Mouse (Mus musculus): ENCODE measurements around the gene Prr12.
"Not testable (repeated sequence)": the region's sequence is repeated elsewhere in the genome, so short reads cannot be mapped to it uniquely, and the experiment has no call there.

Gene Prr12

DNA sequence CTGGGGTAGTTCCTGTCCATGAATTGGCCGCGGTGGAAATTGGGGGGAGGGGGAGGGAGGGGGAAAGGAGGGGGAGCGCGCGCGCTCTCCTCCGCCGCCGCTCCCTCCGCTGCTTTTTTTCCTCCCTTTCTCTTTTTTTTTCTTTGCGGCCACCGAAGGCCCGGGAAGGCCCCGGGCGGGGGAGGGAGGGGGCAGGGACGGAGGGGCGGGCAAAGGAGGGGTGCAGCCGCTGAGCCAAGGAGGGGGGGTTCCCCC is at the start of gene Prr12:
Gene Prr12, minus strand, starts transcription at position 20 of the 255 bp plus-strand sequence.
- DNase-seq (ENCODE audit: low read depth, low spot score), result peak; percentile 33

DNA sequence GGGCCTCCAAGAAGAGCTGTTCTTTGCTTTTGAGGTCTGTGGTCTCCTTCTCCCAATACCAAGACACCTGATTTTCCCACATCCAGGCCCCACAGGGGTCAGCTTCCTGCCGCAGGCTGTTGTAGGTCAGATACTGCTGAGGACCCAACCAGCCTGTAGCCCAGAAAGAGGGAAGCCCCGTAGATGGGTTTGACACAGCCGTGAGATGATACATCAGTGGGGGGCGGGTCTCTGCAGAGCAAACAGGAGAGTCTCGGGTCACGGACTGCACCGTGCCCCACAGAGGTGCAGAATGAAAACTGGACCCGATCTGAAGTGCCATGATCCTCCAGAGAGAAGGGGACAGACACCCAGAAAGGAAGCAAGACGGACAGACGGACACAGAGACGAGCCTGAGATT is 49.8 kb upstream of the Prr12 start:
- no peak for DNase-seq (ENCODE audit: low read depth, low spot score)

DNA sequence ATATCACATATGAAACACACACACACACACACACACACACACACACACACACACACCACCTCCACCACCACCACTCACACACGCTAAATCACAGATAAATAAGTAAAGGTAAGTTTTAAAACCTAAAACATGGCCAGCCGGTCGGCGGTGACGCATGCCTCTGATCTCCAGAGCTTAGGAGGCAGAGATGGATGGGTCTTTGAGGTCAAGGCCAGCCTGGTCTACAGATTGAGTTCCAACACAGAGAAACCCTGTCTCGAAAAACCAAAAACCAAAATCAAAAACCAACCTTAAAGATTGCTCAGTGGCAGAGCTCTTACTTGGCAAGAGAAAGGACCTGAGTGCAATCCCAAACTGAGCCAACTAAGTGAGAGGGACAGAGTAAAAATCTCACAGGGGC is 47.4 kb upstream of the Prr12 start:
- no peak for DNase-seq (ENCODE audit: low read depth, low spot score)

DNA sequence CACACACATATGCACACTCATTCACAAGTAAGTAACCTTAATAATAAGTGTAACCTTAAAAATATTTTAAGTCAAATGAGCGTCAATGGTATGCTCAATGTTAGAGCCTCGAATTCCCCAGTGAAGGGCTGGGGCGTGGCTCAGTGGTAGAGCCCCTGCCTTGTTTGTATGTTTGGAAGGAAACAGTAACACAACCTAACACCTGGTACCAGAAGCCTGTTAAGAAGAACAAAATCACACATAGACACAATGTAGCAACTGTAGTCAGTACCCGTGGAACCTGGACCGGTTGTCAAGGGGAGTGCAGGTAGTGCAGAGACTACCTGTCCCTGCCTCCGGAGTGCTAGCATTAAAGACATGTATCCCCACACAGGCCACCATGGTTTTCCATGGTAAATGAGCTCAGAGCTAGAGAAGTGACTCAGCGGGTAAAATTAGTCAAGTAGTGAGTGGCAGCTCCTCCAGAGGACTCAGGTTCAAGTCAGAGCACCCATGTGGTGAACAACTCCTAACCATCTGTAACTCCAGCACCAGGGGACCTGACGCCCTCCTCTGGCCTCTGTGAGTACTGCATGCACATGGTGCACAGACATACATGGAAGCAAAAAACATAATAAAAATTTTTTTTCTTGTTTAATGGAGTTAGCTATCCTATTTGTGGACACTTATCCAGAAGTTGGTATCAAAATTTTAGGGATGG is 46.0 kb upstream of the Prr12 start:
- DNase-seq (ENCODE audit: low read depth, low spot score), result no peak

DNA sequence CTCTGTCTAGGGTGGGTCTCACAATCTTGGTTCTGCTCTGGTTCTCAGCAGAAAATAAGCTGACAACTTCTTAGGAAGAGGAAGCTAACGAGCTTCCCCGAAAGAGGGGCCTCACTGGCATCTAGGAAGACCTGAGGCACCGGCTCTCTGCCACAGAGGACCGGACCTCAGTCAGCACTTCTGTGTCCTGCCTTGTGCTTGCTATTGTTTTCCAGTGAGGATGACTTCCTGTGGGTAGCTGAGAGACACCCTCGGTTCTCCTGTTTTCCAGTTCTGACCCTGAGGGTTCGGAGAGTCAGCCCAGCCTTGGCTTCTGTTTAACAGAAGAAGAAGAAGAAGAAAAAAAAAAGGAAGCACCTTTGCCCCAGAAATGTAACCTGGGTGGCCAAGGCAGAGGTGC is 44.8 kb upstream of the Prr12 start:
- DNase-seq (ENCODE audit: low read depth, low spot score), result no peak

DNA sequence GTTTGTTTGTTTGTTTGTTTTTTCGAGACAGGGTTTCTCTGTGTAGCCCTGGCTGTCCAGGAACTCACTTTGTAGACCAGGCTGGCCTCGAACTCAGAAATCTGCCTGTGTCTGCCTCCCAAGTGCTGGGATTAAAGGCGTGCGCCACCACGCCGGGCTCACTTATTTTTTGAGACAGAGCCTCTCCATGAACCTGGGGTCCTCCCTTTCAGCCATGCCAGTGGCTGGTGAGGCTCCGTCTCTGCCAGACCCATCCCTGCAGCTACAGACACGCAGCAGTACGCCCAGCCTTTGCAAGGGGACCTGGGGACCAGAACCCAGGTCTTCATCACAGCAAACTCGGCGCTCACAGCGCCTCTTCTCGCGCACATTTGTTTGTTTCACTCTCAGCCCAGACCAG is 43.3 kb upstream of the Prr12 start:
- not testable (repeated sequence) for DNase-seq (ENCODE audit: low read depth, low spot score)

DNA sequence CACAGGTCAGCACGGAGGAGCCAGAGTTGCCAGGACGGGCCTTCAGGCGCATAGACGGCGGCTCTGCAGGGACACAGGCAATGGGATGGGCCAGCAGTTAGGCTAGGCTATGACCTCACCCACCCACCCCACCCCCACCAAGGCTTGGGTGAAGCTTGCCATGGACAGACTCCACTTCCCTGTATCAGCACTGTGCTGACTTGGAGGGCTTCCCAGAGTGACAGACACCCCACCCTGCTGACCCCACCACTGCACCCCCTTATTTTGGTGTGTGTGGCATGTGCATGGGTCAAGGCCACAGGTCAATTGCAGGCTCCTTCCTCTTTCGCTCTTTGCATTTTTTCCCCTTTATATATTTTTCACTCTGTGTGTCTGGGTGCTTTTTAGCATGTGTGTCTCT is 42.7 kb upstream of the Prr12 start:
- DNase-seq (ENCODE audit: low read depth, low spot score), result no peak

DNA sequence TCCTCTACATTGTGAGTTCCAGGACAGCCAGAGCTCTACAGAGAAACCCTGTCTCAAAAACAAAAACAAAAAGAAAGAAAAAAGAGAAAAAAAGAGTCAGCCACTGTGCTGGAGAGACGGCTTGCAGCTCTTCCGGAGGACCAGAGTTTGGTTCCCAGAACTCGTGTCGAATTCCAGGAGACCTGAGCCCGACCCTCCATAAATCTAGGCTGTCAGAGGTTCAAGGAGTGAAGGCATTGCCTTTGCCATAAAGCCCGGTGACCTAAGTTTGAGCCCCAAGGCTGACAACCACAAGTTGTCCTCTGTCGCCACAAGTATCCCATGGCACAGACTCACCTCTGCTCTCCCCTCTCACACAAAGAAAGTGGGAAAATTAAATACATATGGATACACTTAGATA is 41.4 kb upstream of the Prr12 start:
- no peak for DNase-seq (ENCODE audit: low read depth, low spot score)

DNA sequence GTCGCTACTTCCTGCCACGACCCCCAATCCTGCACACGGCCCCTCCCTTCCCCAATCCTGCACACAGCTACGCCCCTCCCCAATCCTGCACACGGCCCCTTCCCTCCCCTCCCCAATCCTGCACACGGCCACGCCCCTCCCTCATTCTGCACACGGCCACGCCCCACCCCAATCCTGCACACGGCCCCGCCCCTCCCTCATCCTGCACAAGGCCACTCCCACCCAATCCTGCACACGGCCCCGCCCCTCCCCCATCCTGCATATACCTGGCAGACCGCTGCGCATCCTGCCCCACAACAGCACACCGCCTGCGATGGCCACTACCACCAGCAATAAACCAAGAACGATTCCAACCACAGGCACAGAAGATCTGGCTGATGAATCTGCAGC is 40.8 kb upstream of the Prr12 start:
- DNase-seq (ENCODE audit: low read depth, low spot score), result no peak

DNA sequence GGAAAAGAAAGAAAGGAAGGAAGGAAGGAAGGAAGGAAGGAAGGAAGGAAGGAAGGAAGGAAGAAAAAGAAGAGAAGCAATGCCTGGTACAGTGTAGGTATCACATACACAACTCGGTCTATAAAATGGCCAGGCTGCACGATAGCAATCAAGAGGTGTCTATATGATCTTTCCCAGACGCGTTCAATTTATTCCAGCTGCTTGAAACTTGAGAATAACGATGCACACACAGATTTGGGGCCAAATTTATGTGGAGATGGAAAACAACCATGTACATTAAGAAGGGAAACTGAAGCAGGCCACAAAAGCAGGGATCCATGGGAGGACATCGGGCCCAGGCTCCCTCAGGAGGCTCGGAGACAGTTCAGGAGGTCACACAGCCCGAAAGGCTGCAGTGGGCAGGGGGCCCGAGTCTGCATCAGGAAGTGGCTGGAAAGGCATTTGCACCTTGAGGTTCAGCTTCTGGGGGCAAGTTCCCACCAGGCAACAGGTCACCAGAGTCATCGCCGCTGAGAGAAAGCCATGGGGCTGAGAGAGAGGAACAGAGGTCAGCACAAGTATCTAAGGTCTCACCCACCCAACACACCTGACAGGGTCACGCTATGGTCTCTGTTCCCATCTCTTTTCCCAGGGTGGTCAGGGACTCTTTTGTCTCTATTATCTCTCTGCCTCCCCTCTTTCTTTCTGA is 40.3 kb upstream of the Prr12 start:
- no peak for DNase-seq (ENCODE audit: low read depth, low spot score)

DNA sequence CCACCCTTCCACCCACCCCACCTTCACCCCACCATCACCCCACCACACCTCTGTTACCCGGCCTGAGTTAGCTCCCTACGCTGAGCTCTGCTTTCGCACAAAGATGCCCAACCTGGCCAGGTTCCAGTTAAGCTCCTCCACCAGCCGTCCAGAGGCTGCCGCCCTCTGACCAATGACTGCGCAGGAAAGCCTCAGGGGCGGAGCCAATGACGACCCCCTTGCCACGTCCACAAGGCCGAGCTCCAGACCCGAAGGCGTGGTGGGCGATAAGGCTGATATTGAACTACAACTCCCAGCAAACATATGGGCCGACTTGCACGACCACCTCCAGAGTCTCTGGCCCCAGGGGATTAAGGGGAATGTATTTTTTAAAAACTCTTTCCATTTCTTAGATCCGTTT is 39.4 kb upstream of the Prr12 start, which contains the start of gene Rcn3:
Gene Rcn3, minus strand, starts transcription at position 174 of the 400 bp plus-strand sequence.
- peak; percentile 62 for DNase-seq (ENCODE audit: low read depth, low spot score)

DNA sequence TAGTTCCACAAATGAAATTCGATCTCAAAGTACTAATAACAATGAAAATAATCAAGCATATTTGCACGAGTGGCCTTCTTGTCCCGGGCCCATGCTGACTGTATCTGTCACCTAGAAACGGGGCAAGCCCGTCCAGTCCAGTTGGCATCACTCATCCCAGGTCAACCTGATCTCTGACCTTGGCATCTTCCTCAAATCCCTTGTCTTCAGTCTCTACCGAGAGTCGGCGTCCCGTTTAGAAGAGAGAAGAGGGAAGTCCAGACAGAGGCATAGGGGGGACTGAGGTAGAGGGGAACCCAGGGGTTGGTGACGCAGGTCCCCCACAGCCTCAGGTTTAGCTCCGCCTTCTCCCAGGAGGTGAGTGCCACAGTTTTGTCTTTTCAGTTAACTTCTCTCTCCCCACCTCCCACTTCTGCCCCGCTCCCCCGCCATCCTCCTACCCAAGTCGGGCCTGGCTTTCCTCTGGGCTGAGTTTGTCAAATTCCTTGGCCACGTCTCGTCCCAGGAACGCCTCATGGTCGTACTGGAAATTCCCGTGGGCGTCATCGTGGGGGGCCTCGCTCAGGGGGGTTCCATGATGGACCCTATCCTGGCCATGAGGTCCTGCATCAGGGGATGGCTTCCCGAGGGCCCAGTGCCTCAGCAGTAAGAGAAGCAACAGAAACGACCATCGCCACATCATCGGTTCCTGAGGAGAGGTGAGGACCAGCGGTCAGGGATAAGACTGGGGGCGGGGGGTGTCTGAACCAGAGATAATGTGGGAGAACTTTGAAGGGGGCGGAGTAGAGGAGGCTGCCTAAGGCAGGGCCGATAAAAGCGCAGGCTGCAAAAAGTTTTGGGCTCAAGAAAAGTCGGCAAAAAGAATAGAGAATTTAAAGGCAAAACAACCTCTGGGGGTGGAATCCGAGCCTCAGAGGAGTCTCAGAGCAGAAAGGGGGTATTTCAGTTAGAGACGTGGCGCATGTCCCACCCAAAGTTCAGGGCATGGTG is 38.6 kb upstream of the Prr12 start:
- no peak for DNase-seq (ENCODE audit: low read depth, low spot score)

DNA sequence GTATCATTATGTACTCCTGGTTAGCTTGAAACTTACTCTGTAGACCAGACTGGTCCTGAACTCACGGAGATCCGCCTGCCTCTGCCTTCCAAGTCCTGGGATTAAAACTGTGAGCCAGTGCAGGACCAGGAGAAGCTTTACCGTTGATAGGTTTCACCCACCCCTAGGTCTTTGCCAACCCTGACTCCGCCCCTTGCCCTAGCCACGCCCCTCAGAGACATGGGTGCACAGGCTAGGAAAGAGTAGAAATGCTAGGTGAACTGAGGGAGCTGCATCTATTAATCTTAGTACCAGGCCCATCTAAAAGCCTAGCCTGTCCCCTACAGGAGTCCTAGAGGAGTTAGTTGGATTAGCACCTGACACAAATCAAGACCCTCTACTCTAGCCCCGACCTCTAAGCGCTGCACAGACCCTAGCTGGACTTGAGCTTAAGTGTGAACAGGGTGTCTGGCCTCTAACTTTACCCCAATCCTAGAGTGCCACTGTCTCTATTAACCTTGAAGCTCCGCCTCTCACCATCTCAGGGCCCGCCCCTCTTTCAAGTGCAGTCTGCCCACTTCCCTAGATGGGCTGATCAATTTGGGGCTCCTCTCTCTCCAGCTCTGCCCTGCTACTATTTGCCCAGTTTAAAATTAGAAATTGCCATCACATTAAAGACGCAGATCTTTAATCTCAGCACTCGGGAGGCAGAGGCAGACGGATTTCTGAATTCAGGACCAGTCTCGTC is 37.7 kb upstream of the Prr12 start:
- no peak for DNase-seq (ENCODE audit: low read depth, low spot score)

DNA sequence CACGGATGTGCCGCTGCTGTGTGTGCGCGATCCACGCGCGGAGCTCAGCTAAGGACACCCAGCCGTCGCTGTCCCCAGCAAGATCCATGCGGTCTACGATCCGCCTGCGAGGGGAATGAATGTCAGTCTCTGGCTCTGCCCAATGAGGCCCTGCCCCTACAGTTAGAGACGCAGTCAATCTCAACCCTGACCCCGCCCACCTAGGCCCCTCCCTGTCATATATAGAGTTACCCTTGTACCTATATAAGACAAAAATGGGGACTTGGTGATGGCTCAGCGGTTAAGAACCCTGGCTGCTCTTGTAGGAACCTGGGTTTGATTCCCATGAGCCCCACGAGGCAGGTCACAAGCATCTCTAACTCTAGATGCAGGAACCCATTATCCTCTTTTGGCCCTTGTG is 35.9 kb upstream of the Prr12 start:
- DNase-seq (ENCODE audit: low read depth, low spot score), result no peak

DNA sequence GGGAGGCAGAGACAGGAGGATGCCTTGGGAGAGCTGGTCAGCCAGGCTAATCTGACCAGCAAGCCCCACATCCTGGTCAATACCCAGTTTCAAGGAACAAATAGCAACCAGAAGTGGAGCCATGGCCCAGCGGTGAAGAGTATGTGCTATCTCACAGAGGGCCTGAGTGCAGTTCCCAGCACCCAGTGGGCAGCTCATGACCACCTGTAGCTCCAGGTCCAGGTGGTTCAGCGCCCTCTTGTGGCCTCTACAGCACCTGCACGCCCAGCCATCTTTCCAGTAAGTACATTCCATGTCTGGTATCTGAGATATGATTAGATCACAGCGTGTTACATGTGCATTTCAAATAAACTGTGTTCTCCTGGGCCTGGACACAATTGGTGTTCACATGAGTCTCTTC is 33.4 kb upstream of the Prr12 start:
- DNase-seq (ENCODE audit: low read depth, low spot score), result no peak

DNA sequence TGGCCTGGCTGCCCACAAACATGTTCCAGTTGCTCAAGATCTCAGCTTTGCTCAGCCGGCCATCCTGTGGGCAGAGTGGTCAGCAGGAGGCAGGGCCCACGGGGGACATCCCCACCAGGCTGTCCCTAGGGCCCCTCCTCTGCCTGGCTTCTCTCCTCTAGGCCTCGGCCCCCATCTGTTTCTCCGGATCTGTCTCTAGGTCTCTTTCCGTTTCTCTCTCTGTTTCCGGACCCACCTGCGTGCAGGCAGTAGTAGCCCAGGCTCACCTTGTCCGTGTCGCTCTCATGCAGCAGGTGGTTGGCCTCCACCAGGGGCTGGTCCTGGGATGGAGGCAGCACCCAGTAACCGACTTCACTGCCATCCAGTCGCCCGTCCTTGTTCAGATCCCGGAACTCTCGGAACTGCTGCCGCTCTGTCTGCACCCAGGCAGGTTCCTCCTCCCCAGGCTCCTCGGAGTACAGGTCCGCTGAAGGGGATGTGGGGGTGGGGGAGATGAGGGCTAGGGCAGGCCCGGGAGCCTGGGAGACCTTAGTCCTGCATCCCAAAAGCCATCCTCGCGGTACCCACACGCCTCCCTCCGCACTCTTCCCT is 30.7 kb upstream of the Prr12 start:
- no peak for DNase-seq (ENCODE audit: low read depth, low spot score)

DNA sequence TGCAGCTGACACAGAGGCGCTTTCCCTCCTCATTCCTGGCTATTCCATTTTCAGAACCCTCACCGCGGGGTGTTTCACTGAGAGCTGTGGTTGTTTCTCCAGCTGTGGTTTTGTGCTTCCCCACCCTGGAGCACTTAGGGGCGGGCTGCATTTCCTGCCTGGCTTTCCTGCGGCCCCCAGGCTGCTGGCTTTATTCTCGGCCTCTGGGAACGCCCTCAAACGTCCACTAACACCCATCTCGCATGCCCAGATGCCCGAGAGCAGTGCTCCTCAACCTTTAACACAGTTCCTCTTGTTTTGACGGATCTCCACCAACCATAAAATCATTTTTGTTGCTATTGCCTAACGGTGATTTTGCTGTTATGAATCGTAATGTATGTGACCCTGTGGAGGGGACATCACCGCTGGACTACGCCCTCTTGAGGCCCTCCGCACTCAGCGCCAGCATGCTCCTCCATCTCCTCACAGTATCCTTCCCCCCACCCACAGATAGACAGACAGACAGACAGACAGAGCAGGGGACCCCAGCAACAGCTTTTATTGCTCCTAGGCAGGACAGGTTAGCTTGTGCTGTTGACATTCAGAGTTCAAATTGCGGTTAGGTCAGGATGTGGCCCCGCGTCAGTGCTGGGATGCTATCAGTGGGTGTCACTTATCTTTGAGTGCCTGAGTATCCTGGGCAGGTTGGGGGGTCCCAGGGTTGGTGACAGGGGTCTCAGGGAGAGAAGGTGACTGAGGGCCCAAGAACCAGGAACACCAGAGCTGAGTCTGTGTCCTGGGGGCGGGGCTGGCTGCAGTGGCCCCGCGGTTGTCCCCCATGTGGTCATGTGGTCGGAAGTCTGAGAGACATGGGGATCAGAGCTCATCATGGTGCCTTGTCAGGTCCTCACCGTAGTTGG is 30.0 kb upstream of the Prr12 start:
- no peak for DNase-seq (ENCODE audit: low read depth, low spot score)

DNA sequence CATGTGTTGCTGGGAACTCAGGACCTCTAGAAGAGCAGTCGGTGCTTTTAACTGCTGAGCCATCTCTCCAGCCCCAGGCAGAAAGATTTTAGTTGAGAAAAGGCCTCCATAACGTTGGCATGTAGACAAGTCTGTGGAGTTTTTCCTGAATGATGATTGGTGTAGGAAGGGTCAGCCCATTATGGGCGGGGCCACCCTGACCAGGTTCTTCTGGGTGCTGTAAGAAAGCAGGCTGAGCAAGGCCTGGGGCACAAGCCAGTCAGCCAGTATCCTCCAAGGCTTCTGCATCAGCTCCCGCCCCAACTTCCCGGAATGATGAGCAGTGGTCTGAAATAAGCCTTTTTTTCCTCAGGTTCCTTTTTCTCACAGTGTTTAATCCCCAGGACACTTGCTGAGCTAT is 28.3 kb upstream of the Prr12 start:
- DNase-seq (ENCODE audit: low read depth, low spot score), result no peak

DNA sequence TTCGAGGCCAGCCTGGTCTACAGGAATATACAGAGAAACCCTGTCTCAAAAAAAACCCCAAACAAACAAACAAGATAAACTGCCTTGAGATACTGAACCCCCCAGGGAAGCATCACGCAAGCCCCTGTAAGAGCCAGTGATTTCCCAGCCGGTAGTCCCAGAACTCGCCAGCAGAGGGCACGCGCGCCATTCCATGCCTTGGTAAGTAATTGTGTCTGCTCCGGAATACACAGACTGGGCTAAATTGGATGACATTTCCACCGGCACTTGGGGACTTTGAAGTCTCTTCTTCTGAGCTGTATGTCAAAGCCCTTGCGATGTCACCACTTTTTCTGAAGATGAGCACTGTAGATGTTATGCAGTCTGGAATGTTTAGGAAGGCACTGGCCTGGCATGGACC is 27.2 kb upstream of the Prr12 start:
- peak; percentile 78 for DNase-seq (ENCODE audit: low read depth, low spot score)

DNA sequence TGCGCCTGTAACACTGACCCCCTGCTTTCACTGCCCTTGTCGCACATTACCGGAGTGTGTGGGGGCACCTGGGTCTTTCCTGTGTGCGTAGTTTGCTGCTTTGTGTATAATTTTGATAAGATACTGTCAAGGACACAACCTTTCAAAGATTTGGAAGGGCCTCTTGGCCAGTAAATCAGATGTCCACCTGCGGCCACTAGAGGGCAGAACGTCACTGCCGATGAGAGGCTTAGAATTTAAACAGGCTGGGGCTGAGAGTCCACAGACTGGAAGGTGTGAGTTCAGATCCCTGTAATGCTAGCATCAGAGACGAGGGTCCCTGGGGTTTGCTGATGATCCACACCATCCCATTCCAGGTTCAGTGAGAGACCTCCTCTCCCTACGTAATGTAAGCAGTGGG is 25.8 kb upstream of the Prr12 start:
- peak; percentile 51 for DNase-seq (ENCODE audit: low read depth, low spot score)
